Mouse (Mus musculus) midbrain, embryonic 13.5 days (tissue): Measurements from ENCODE around the gene Tmem109. TPM values are rescaled to one million over a fixed set of nuclear protein-coding genes. Genes with fewer than 3 reads are reported as not detected.

ENCODE experiments used
- ATAC-seq: fragments of 200-750 bp; cut with Nextera tagmentation; 2 replicates; pipeline ENCODE4 v1.8.0; 2017; ENCODE audit warnings: mild to moderate bottlenecking, moderate TSS enrichment, moderate library complexity
- H3K27ac ChIP-seq: fragments of 300-500 bp; sonication (generic); 2 replicates; pipeline ENCODE4 v1.5.1; 2015; ENCODE audit warnings: inconsistent platforms, mild to moderate bottlenecking, moderate library complexity
- H3K27me3 ChIP-seq: fragments of 300-500 bp; sonication (generic); 2 replicates; pipeline ENCODE4 v1.6.1; 2015; ENCODE audit warnings: mild to moderate bottlenecking, inconsistent platforms
- H3K36me3 ChIP-seq: fragments of 300-500 bp; sonication (generic); 2 replicates; pipeline ENCODE4 v1.6.1; 2015; ENCODE audit warnings: mild to moderate bottlenecking, inconsistent platforms
- H3K4me1 ChIP-seq: fragments of 300-500 bp; sonication (generic); replicated peaks from 2 replicates; pipeline ENCODE4 v1.6.1; 2015; ENCODE audit warnings: inconsistent platforms
- H3K4me2 ChIP-seq: fragments of 300-500 bp; sonication (generic); replicated peaks from 2 replicates; pipeline ENCODE4 v1.6.1; 2015; ENCODE audit warnings: moderate library complexity, mild to moderate bottlenecking, inconsistent platforms
- H3K4me3 ChIP-seq: fragments of 300-500 bp; sonication (generic); replicated peaks from 2 replicates; pipeline ENCODE4 v1.5.1; 2015; ENCODE audit warnings: mild to moderate bottlenecking, inconsistent platforms
- H3K9ac ChIP-seq: fragments of 300-500 bp; sonication (generic); replicated peaks from 2 replicates; pipeline ENCODE4 v1.6.1; 2015; ENCODE audit warnings: mild to moderate bottlenecking, inconsistent platforms
- H3K9me3 ChIP-seq: fragments of 300-500 bp; sonication (generic); 2 replicates; pipeline ENCODE4 v1.6.1; 2016; ENCODE audit warnings: mild to moderate bottlenecking, inconsistent platforms
- WGBS: fragments of 180-500 bp; shearing (Covaris S2); methylation state at CpG from one replicate; pipeline ENCODE4 v1.1.7; 2015; 5-methylcytosine and 5-hydroxymethylcytosine counted together
- polyA plus RNA-seq: library from polyadenylated mRNA; unstranded; fragments of >200 nt; fragmentation: Nextera tagmentation; extraction: Ambion mirVana; gene quantifications from 2 replicates; pipeline ENCODE4 v1.2.1, GENCODE M21; 2015

Tmem109 gene
- polyA plus RNA-seq, 1 experiment from 2014 or later: 35.0 TPM

DNA sequence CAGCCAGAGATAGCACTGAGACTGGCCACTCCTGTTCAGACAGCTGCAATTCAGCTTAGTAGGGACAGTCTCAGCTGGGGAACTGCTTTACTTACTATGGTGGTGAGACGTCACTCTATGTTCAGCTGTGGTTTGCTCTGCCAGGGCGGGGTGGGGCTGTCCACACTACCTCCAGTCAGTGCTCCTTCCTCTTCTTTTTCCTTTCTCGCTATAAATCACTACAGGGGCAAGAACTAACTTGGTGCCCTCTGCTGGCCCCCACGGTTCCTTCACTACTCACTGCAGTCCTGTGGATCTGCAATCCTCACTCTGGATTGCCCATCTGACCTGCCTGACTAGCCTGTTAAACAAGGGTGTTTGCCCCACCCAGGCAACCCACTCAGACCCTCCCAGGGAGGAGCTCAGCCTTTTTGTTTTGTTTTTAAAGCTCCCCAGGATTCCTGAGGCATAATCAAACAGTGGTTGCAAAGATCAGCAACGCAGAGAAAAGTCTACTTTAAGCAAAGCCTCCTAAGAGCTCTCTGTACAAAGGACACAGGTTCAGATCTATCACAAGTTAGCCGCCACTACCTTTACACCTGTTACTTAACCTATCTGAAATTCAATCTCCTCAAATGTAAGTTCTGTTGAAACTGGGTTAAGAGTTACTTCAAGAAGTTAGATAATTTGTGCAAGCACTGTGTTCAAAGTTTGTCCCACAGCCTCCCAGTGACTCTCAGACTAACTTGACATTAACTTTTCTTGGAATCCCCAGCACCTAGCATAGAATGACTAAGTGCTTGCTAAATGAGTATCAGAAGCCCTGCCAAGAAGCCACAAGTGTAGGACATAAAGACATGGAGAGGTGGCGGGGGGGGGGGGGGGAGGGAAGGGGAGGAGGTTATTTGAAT lies 1.5 kb downstream of the Tmem109 start:
- Histone ChIP-seq H3K27ac (peak overlapping the region; percentile 98; the same call in 1 of the 2 replicates), H3K9ac (peak overlapping the region; percentile 74), H3K9me3 (peaks cover 3% of the 10 kb centered on the region; the same call in 1 of the 2 replicates), H3K4me1 (peaks cover 30% of the 10 kb centered on the region), H3K4me3 (peak overlapping the region; percentile 56), H3K36me3 (peaks cover 8% of the 10 kb centered on the region), H3K4me2 (peak overlapping the region; percentile 80), H3K27me3 (no peaks in the 10 kb centered on the region)
- 38% methylated on average over 6 of the region's 7 CpGs for WGBS
- no peak for ATAC-seq

DNA sequence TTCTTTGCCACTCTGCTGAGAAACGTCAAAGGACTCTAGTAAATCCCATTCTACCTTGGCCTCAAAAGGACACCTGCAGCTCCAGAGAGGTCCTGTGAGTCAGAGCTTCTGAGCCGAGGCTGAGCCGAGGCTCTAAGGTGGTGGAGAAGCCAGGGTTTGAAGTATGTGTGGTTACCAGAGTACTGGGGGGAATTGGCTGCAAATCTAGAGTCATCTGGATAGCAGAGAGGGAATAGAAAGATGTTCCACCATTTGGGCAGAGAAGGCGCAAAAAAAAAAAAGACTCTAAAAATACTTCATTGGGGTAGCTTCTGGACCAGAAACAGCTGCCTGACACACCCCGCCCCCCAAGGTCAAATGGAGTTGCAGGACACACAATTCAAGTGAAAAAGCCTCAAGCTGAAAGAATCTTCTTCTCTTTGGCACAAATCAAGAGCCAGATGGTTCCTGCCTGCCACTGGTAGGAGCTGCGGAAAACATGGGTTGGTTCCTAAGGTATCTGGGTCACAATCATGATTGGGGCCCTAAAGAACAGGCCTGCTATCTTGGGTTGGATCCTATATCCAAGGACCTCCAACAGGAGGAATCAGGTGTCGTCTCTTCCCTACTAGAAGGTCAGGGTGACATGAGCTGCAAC lies 3.5 kb downstream of the Tmem109 start:
- Histone ChIP-seq H3K36me3 (peaks cover 19% of the 10 kb centered on the region), H3K4me2 (no peak overlapping the region), H3K27ac (no peak overlapping the region), H3K4me3 (no peak overlapping the region), H3K9ac (no peak overlapping the region), H3K27me3 (no peaks in the 10 kb centered on the region), H3K9me3 (no peaks in the 10 kb centered on the region), H3K4me1 (peaks cover 30% of the 10 kb centered on the region)
- 95% methylated on average over 7 of the region's 7 CpGs for WGBS
- no peak for ATAC-seq

- H3K36me3 ChIP-seq: peaks cover 43% of the 10 kb centered on the region
- WGBS: 79% methylated on average over 14 of the region's 14 CpGs
- H3K27ac ChIP-seq: no peak overlapping the region
- H3K4me2 ChIP-seq: no peak overlapping the region
- H3K4me1 ChIP-seq: peaks cover 33% of the 10 kb centered on the region
- no peaks in the 10 kb centered on the region for H3K9me3 ChIP-seq
- no peak overlapping the region for H3K4me3 ChIP-seq
- no peak overlapping the region for H3K9ac ChIP-seq
- H3K27me3 ChIP-seq: no peaks in the 10 kb centered on the region
- ATAC-seq: no peak
These were observed 10.4 kb downstream of the Tmem109 start for GRCm38 (mm10) chr19:10871328-10871961.

DNA sequence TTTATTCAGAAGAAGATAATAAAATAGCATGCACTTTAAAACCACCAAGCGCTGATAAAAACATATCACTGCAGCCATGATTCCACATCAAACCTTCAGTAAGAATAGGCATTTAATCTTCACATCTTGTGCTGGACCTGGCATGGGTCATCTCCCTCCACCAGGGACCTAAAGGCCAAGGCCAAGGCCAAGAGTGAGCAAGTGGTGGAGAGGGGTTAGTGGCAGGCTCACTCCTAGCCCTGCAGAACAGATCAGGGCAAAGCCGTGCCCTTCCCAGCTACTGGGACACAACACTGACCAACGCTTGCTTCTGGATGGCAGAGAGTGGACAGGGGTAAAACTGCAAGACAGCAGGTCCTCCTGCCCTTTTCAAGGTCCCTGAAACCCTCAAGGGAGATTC lies 11.1 kb downstream of the Tmem109 start:
- no peak overlapping the region for H3K27ac ChIP-seq
- no peak for ATAC-seq

DNA sequence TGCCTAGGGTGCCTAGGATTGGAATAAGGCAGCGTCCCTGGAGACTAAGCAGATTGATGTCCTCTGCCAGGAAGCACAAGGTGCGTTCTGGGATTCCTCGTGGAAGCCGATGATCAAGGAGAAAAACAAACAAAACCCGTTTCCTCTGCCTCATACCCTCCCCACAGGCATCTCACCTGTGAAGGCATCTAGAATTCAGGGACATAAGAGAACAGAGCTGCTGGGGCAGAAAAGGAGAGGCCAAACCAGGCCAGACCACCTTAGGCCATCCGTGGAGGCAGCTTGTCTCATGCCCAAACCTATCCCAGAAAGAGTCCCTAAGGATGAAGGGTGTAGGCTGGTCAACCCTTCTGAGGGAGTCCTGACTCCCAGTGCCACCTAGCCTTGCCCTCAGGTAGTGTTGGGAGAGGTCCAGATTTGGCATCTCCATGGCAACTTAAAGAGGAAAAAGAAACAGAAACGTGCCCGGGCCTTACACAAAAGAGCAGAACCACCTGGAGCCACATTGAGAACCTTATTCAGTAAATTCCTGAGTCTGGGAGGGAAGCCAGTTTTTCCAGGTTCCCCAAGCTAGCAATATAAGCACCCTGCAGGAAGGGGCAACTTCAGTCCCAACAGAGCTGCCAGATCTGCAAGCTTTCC lies 11.8 kb downstream of the Tmem109 start, which contains the start of gene Tmem132a:
Tmem132a (minus strand) TSS at position 55 of the 642 bp plus-strand sequence.
- ATAC-seq: peak; percentile 53; the same call in 1 of the 2 replicates
- H3K4me3 ChIP-seq: peak within 1 kb of the TSS; percentile 90

More for the DNA sequence above, 11.1 kb downstream of the Tmem109 start:
- Histone ChIP-seq H3K27me3 (no peaks in the 10 kb centered on the region), H3K36me3 (peaks cover 50% of the 10 kb centered on the region), H3K4me2 (no peak overlapping the region), H3K9me3 (no peaks in the 10 kb centered on the region), H3K4me3 (no peak overlapping the region), H3K9ac (no peak overlapping the region), H3K4me1 (peaks cover 37% of the 10 kb centered on the region)
- WGBS: 90% methylated on average over 3 of the region's 3 CpGs

GRCm38 (mm10) chr19:10869241-10869885 lies 12.4 kb downstream of the Tmem109 start:
- WGBS: under 1% methylated on average over 41 of the region's 43 CpGs
- Histone ChIP-seq H3K4me1 (peaks cover 37% of the 10 kb centered on the region), H3K4me2 (peak overlapping the region; percentile 73), H3K27me3 (no peaks in the 10 kb centered on the region), H3K27ac (peak overlapping the region; percentile 92), H3K36me3 (peaks cover 63% of the 10 kb centered on the region), H3K9me3 (no peaks in the 10 kb centered on the region), H3K9ac (peak overlapping the region; percentile 91), H3K4me3 (peak overlapping the region; percentile 90)
- peak; percentile 95 for ATAC-seq

More for the DNA sequence above, 11.8 kb downstream of the Tmem109 start, which contains the start of gene Tmem132a:
- Histone ChIP-seq H3K9me3 (no peaks in the 10 kb centered on the region), H3K27me3 (no peaks in the 10 kb centered on the region), H3K4me1 (peaks cover 37% of the 10 kb centered on the region), H3K27ac (peak within 1 kb of the TSS; percentile 92), H3K9ac (peak within 1 kb of the TSS; percentile 91), H3K4me2 (peak within 1 kb of the TSS; percentile 73), H3K36me3 (peaks cover 57% of the 10 kb centered on the region)
- WGBS: 2% methylated on average over 8 of the region's 8 CpGs

DNA sequence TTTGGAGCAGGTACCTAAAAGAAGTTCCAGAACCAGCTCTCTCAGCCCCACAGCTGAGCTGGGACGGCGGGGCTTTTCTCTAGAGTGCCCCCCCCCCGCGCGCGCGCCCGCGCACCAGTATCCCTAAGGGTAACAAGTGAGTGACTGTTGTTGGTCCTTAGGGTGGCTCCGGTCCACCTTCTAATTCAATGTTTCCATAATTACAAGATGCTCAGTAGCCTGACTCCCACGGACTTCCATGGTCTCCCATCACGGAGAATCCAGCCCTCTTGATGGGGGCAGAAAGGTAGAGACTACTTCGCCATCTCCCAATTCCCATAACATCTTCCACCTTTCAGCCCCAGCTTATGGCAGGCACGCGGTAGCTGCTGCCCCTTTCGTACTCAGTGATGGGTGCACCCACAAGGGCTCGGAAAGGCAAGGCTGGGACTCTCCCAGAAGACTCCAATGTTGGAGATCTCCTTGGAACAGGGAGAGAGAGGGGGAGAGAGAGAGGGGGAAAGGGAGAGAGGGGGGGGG lies 13.1 kb downstream of the Tmem109 start:
- Histone ChIP-seq H3K4me3 (peak overlapping the region; percentile 90), H3K36me3 (peaks cover 63% of the 10 kb centered on the region), H3K27me3 (no peaks in the 10 kb centered on the region), H3K27ac (peak overlapping the region; percentile 92), H3K4me1 (peaks cover 37% of the 10 kb centered on the region), H3K9ac (peak overlapping the region; percentile 91), H3K4me2 (peak overlapping the region; percentile 73), H3K9me3 (no peaks in the 10 kb centered on the region)
- 0% methylated on average over 17 of the region's 17 CpGs for WGBS
- ATAC-seq: peak; percentile 35

- Histone ChIP-seq H3K4me3 (peak overlapping the region; percentile 90), H3K4me2 (peak overlapping the region; percentile 73), H3K36me3 (peaks cover 63% of the 10 kb centered on the region), H3K9ac (peak overlapping the region; percentile 91), H3K4me1 (peaks cover 37% of the 10 kb centered on the region), H3K27ac (peak overlapping the region; percentile 92), H3K9me3 (no peaks in the 10 kb centered on the region), H3K27me3 (no peaks in the 10 kb centered on the region)
- ATAC-seq: no peak
- WGBS: 33% methylated on average over 5 of the region's 5 CpGs
These were observed 13.7 kb downstream of the Tmem109 start for GRCm38 (mm10) chr19:10867946-10868622.

DNA sequence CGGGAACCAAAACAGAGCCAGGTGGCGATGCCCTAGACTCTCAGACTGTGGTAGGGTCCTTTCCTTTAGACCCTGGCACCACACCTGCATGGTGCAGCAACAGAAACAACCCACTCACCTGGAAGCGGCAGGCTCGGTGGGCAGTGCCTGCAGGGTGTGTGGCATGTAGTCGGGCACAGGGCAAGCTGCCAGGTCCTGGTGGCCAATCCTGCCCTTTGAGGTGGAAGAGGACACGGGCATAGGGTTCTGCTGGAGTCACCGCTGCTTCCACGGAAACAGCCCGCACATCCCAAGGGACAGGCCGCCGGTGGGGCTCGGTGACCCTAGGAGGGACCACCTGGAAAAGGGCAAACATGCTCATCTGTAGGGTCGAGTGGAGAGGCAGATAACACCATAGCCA lies 15.4 kb downstream of the Tmem109 start:
- Histone ChIP-seq H3K27ac (no peak overlapping the region), H3K4me3 (peak overlapping the region; percentile 90; the same call in 1 of the 2 replicates), H3K36me3 (peaks cover 63% of the 10 kb centered on the region), H3K4me1 (peaks cover 37% of the 10 kb centered on the region), H3K9ac (no peak overlapping the region), H3K27me3 (no peaks in the 10 kb centered on the region), H3K9me3 (no peaks in the 10 kb centered on the region), H3K4me2 (0 out of 2 replicates have a peak overlapping the region, but pooled peaks have one; percentile 9)
- WGBS: 91% methylated on average over 13 of the region's 13 CpGs
- ATAC-seq: no peak

DNA sequence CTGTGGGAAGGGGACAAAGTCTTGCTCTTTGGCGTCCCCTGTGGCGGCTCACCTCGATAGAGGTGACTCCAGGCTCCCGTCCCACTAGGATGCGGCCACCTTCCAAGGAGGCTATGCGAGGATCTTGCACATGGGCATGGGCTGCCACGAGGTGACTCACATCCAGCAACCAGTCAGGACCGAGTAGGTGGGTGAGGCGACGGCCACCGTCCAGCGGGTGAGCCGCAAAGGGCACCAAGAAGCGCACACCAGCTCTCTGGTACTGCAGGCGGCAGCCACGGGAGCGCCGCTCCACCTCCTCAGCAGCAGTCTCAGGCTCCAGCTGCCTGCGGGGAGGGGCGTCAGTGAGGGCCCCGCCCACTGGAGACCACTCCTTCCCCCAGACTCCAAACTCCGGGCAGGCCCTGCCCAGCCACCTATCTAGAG lies 21.7 kb downstream of the Tmem109 start:
- no peaks in the 10 kb centered on the region for H3K27me3 ChIP-seq
- no peak overlapping the region for H3K4me2 ChIP-seq
- 0 out of 2 replicates have a peak overlapping the region, but pooled peaks have one; percentile 30 for H3K27ac ChIP-seq
- H3K4me1 ChIP-seq: no peaks in the 10 kb centered on the region
- 54% methylated on average over 18 of the region's 22 CpGs for WGBS
- H3K36me3 ChIP-seq: peaks cover 95% of the 10 kb centered on the region
- H3K9me3 ChIP-seq: no peaks in the 10 kb centered on the region
- ATAC-seq: no peak
- H3K9ac ChIP-seq: 0 out of 2 replicates have a peak overlapping the region, but pooled peaks have one; percentile 32
- H3K4me3 ChIP-seq: no peak overlapping the region
